Mouse (Mus musculus): ENCODE measurements at regions not wholly inside any gene's neighbourhood (a gene's known extent, or its start where the extent isn't known, plus 50 kb on each side); places are given as distances from the start of the nearest gene placed in this dataset.

DNA sequence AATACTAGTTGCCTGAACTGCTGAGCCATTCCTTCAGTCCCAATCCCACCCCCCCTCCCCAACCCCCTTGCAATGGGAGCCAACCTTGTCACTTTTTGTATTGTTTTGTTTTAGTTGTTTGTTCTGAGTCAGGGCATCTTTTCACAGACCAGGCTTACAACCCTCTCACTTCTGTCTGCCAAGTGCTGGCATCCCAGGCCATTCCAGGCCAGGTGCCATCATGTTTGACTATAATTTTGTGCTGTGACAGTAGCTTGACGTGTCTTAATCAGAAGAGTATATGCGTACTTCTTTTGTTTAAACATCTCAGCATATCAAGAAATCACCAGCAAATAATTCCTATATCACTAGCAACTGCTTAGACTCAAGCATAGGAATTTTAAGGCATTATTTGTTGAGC is 117.0 kb upstream of the Ccdc54 start:
- DNase-seq (ENCODE audit: low read depth), result no peak

DNA sequence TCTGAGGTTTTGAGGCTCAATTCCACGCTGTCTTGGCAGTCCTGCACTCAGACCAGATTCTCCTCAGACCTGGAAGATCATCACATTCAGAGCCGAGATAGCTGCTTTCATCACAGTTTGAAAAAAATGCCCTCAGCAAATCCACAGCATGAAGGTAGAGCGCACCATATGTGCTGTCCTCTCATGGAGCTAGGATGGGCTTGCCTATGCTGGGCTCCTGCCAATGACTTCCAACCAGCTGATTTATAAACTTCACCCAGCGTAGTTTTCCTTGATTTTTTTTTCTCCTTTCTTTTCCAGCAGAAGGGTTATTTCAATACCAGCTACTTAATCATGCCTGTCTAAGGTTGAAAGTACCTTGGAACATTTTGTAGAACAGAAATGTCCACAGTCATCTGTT is 115.0 kb upstream of the Ccdc54 start:
- no peak for DNase-seq (ENCODE audit: low read depth)

DNA sequence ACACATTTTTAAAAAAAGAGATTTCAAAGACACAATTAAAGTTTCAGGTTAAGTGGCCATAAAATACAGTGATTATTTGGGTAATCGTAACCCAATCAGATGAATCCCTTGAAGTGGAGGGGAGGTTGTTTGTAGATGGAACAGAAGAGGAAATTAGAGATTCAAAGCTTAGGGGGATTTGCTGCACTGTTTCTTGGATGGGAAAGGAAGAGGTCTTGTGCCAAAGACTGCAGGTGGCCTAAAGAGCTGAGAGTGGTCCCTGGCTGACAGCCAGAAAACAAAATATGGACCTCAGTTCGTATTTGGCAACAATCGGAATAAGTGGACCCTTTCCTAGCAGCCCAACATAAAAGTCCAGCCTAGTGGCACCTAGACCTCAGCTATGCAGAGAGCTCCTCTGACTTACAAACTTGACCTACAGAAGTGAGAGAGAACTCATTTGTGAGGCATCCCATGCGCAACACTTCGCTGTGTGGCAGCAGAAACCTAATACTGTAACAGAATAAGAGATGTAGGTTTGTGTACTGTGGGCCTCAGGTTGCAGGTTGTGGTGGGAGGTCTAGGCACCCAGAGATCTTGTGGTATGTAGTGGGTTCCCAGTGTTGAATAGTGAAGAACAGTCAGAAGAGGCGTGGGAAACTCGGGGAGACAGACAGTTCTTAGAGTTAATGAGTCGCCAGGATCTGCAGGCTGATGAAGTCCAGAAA is 110.0 kb upstream of the Ccdc54 start:
- DNase-seq (ENCODE audit: low read depth), result no peak

DNA sequence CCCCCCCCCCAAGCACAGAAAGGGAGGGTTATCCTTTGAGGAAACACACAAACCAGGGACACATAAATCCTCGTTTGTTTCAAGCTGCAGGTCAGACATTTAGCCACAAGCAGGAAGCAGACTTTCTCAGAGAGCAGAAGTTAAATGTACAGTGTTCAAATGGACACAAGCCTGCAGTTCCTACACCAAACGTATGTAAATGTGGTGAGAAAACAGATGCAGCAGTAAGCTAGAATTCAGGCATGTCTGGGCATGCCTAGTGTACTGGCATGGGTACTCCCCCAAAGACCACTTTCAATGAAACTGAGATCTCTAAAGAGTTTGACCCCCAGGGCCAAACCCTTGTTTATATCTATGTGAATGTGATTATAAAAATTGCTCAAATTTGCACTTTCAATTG is 109.2 kb upstream of the Ccdc54 start:
- DNase-seq (ENCODE audit: low read depth), result no peak

DNA sequence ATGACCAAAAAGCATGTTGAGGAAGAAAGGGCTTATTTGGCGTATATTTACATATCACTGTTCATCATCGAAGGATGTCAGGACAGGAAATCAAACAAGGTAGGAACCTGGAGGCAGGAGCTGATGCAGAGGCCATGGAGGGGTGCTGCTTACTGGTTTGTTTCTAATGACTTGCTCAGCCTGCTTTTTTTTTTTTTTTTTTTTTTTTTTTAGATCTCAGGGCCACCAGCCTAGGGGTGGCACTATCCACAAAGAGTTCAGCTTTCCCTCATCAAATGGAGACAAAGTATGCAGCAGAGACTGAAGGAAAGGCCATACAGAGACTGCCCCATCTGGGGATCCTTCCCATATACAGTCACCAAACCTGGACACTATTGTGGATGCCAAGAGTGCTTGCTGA is 106.8 kb upstream of the Ccdc54 start:
- DNase-seq (ENCODE audit: low read depth), result no peak

DNA sequence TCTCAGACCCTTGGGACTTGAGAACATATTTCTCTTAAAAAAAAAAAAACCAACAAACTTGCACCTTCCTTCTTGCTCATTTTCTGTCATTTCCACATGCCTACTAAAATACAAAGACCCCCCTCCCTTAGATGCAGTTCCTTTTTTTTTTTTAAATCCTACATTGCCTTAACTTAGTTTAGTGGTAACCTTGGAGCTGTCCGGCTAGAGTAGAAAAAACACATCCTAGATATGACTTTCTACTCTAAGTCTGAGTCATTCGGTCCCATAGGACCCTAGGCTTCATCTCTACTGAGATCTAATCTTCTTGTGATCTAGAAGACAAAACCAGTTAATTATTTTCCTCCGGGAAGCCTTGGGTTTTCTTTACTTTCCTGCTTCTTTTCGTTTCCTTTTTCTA is 105.1 kb upstream of the Ccdc54 start:
- DNase-seq (ENCODE audit: low read depth), result no peak

DNA sequence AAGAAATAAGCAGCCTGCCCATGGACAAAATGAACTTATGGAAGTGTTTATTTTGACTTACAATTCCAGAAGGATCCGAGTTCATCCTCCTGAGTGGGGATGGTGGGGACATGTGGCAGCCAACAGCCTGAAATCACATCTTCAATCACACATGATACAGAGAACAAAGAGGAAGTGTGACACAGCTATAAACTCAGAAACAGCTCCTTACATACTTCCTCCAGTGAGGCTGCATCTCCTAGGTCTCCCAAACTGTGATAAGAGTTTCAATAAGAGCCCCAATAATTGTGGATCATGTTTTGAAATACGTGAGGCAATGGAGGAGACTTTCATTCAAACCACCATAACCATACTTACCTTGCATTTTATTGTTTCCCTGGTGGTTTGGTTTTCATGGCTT is 103.1 kb upstream of the Ccdc54 start:
- DNase-seq (ENCODE audit: low read depth), result no peak

DNA sequence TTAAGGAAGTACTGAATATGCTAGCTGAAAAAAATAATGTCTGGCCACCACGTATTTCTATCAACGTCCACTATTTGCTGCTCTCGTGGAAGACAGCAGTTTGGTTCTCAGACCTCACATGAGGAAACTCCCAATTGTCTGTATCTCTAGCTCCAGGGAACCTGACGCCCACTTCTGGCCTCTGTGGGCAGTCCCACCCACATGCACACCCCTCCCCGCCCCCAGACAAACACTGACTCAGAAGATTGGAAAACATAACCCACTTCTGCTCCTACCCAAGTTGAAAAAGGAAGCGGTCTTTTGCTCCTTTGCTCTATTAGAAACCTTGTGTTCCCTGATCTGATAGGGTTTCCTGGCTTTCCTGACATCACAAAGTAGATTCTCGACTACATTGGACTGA is 99.9 kb upstream of the Ccdc54 start:
- no peak for DNase-seq (ENCODE audit: low read depth)

DNA sequence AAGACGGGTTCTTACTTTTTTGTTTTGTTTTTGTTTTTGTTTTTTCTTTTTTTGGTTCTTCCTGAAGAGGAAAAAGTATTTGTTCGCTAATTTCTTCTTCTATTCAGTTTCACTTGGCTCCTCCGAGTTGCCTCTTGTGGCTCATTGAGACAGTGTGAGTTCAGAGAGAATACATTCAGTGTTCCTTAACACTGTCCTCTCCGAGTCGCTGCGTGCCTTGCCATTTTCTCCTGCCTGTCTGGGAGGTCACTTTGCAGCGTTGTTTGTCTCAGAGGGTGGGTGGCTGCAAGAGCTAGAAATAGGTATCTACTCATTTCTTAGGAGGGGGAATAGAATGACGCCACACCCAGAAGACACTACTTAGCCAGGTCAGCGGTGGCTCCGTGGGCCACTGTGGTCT is 98.6 kb upstream of the Ccdc54 start:
- no peak for DNase-seq (ENCODE audit: low read depth)

DNA sequence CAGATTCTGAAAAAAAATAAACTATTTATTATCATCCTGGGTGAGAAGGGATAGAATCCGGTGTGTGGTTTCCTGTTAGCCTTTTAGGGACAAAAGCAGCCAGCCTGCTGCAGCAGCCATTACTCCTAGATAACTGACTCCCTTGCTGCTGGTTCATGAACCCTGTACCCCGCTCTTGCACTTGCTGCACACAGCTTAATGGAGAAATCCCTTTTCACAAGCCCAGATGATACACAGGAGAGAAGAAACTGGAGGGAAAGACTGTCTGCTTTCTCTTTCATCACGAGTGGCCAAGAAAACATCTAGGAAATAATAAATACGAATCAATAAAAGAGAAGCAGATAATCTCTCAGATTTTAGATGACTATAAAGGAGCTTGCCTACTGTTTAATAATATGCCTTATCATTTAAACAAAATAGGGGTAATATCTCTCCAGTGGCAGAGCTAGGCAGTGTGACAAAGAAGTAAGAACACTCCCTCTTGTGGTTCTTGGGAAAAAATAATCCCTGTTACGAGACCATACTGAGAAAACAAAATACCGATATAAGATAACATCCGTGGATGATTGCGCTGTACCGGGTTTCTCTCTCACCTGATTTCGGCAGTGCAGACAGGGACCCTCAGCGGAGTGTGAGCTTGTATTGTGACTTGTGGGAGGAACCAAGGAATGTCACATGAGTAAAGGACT is 98.0 kb upstream of the Ccdc54 start:
- no peak for DNase-seq (ENCODE audit: low read depth)

DNA sequence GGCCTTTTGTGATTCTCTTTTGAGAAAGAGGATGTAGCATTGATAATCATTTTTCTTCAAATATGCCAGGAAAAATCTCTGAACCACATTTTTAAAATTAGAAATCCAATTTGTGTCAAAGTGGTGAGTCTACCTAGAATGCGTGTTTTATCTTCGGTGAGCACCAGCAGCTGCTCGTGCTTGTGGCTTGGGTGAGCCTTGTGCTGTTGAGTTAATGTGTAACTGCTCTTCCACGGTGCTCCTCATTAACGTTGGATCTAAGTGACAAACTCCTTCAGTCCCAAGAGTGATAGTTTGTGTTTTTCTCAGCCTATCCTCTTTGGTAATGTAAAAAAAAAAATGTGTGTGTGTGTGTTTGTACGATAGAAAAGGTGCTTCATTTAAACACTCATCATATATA is 88.7 kb upstream of the Ccdc54 start:
- no peak for DNase-seq (ENCODE audit: low read depth)

DNA sequence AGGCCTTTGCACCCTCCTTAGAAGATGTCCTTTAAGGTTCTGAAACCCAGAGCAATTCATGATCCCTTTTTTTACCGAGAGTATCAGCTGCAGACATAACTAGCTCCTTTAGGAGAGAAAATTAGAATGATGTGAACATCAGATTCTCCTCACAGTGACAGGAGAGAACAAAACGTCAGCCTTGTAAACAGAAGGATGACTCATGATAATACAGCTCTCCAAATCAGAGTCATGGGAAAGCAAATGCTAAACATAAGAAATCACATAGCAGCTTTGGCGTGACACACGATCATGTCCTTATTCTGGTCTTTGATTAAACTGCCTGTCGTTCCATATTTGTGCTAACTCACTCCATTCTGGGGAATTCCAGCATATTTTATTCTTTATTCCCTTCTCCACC is 82.4 kb upstream of the Ccdc54 start:
- DNase-seq (ENCODE audit: low read depth), result no peak

DNA sequence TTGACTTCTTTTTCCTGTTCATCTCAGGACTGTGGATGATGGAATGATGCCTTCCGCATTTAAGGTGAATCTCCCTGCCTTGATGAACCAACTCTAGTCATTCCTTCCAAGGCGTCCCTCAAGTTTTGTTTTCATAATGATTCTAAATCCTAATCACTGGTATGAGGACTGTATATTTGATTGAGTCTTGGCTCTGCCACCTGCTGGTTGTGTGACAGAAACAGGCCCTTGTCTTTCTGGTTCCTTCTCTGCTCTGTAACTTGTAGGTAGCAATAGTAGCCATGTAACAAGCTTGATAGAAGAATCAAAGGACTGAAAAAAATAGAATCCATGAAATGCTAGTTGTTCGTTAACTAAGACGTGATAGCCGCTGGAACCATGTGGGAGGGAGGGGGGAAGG is 81.8 kb upstream of the Ccdc54 start:
- no peak for DNase-seq (ENCODE audit: low read depth)

DNA sequence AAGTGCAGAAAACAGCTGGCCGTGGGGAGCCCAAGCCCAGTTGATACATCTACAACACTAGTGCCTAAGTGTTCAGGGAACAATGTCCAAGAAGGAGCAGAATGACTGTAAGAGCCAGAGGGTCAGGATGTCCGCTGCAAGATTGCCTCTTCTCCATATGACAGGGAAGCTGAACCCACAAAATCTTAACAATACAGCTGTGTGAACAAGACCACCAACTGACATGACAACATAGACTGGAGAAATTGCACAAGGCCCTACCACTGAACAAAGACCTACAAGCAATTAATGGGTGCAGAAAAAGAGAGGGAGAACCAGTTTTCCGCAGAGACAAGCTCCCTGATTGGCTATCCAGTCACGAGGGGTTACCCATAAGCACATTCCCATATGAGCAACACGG is 80.2 kb upstream of the Ccdc54 start:
- DNase-seq (ENCODE audit: low read depth), result no peak

DNA sequence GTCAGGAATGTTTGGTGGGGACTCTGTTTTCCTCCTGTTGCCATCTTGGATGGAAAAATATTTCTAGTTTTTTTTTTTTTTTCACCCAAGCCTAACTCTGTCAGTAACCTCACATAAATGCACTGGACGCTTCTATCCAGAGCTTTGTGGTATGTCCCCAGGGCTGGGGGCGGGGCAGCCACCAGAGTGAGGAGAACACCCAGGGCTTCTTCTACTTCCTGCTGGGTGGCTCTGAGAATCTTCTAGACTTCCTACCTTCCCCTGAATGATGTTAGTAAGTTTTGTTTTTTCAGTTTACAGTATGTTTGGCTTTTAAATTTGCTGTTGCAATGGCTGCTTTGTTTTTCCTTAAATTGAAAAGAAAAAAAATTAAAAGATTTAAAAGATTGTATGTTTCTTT is 73.3 kb upstream of the Ccdc54 start:
- no peak for DNase-seq (ENCODE audit: low read depth)
